Mouse (Mus musculus): Measurements from ENCODE around the gene Lipa. TPM values are rescaled to one million over a fixed set of nuclear protein-coding genes. Genes with fewer than 3 reads are reported as not detected.

The Lipa gene
- polyA plus RNA-seq, 1 experiment: 31.3 TPM

- no peak for DNase-seq (ENCODE audit: low read depth)
Measured at GRCm38 (mm10) chr19:34523106-34523725, 4.1 kb downstream of the Lipa start.

- DNase-seq (ENCODE audit: low read depth): no peak
Measured at GRCm38 (mm10) chr19:34521978-34522377, 5.3 kb downstream of the Lipa start.

- DNase-seq (ENCODE audit: low read depth): no peak
Measured at GRCm38 (mm10) chr19:34521361-34521760, 5.9 kb downstream of the Lipa start.

GRCm38 (mm10) chr19:34520051-34520450, 7.2 kb downstream of the Lipa start:
- no peak for DNase-seq (ENCODE audit: low read depth)

- DNase-seq (ENCODE audit: low read depth): no peak
Measured at GRCm38 (mm10) chr19:34519646-34520045, 7.6 kb downstream of the Lipa start.

- DNase-seq (ENCODE audit: low read depth): no peak
Measured at GRCm38 (mm10) chr19:34518786-34519185, 8.5 kb downstream of the Lipa start.

GRCm38 (mm10) chr19:34517812-34518594, 9.3 kb downstream of the Lipa start:
- no peak for DNase-seq (ENCODE audit: low read depth)

- no peak for DNase-seq (ENCODE audit: low read depth)
Measured at GRCm38 (mm10) chr19:34517197-34517596, 10.1 kb downstream of the Lipa start.

GRCm38 (mm10) chr19:34516346-34516745, 10.9 kb downstream of the Lipa start:
- no peak for DNase-seq (ENCODE audit: low read depth)

- no peak for DNase-seq (ENCODE audit: low read depth)
Measured at GRCm38 (mm10) chr19:34515681-34516080, 11.6 kb downstream of the Lipa start.

GRCm38 (mm10) chr19:34511528-34511927, 15.7 kb downstream of the Lipa start:
- DNase-seq (ENCODE audit: low read depth): no peak

- DNase-seq (ENCODE audit: low read depth): no peak
Measured at GRCm38 (mm10) chr19:34510717-34511116, 16.6 kb downstream of the Lipa start.

- DNase-seq (ENCODE audit: low read depth): peak; percentile 34
Measured at GRCm38 (mm10) chr19:34505161-34505721, 22.0 kb downstream of the Lipa start.

- peak; percentile 56 for DNase-seq (ENCODE audit: low read depth)
Measured at GRCm38 (mm10) chr19:34500763-34501162, 26.5 kb downstream of the Lipa start.

GRCm38 (mm10) chr19:34496353-34496752, 30.9 kb downstream of the Lipa start:
- DNase-seq (ENCODE audit: low read depth): no peak

GRCm38 (mm10) chr19:34493859-34494258, 33.4 kb downstream of the Lipa start:
- no peak for DNase-seq (ENCODE audit: low read depth)

- DNase-seq (ENCODE audit: low read depth): no peak
Measured at GRCm38 (mm10) chr19:34483547-34483946, 43.7 kb downstream of the Lipa start.

GRCm38 (mm10) chr19:34474991-34475971, 52.0 kb downstream of the Lipa start, which contains the start of gene Ch25h:
Ch25h (minus strand) TSS chr19:34475164.
- no peak for DNase-seq (ENCODE audit: low read depth)

- no peak for DNase-seq (ENCODE audit: low read depth)
Measured at GRCm38 (mm10) chr19:34474228-34474990, 52.9 kb downstream of the Lipa start.

GRCm38 (mm10) chr19:34471703-34472102, 55.6 kb downstream of the Lipa start:
- no peak for DNase-seq (ENCODE audit: low read depth)

- DNase-seq (ENCODE audit: low read depth): no peak
Measured at GRCm38 (mm10) chr19:34468794-34469193, 58.5 kb downstream of the Lipa start.
